Mouse (Mus musculus) cerebellum, postnatal 36 days (tissue): ENCODE results near the gene Lenep.
"Not testable (repeated sequence)": the region's sequence is repeated elsewhere in the genome, so short reads cannot be mapped to it uniquely, and the experiment has no call there.

Source experiments
- DNase-seq, 2 experiments: peaks; one replicate each; pipeline ENCODE4 v3.0.0; 2021 to 2022; ENCODE audit warnings: mixed read lengths in 2 of 2

The Lenep gene

DNA sequence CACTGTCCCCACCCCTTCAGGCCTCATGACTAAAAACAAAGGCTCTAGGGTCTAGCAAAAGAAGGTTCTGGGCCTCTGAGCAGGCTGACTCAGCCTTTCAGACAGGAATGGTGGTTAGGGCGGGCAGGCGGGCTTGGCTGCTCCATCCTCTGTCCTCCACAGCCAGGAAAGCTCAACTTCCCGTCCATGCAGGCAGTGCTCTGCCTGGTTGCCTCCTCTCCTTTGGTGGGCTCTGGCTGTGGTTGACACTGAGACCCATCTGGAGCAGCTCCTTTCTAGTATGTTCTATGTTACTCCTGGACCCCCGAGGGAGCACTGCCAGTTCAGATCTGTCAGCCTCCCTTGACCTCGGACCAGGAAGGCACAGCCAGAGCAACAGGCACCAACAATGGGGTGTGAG is at the start of gene Lenep:
Gene Lenep, minus strand, starts transcription at position 101 of the 400 bp plus-strand sequence.
- no peak for DNase-seq

DNA sequence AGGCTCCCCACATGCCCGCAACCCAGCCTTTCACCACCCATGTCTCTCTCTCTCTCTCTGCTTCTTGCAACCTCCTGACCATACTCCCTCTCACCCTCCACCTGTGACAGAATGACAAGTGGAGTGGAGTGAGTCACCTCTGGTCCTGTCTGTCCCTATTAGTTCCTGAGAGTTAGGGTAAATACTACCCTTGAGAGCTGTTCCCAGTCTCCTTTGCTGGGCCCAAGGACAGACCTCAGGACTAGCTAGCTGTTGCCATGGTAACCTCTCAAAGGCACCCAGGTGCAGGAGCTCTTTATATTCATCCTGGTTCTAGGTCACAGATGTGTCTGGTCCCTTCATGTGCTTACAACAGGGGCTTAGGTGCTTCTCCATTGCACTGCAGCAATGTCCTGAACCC is 49.3 kb upstream of the Lenep start:
- no peak for DNase-seq

DNA sequence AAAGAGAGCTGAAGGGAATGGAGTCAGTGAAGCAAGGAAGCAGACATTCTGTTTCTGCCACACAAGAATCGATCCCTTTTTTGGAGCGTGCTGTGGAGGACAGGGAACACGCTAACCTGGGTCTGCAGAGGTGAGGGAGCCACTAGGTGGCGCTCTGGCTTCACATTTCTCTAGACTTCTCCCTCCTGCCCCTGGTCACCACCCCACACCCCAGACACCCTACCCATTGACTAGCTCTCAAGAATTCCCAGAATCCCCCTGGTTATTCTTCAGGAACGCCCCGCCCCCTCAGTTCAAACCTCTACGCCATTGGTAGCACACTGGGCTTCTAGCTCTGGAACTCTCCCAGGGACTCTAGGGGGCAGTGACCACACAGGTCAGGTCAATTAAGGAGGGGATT is 46.9 kb upstream of the Lenep start:
- peak; percentile 79 to 81 for DNase-seq

DNA sequence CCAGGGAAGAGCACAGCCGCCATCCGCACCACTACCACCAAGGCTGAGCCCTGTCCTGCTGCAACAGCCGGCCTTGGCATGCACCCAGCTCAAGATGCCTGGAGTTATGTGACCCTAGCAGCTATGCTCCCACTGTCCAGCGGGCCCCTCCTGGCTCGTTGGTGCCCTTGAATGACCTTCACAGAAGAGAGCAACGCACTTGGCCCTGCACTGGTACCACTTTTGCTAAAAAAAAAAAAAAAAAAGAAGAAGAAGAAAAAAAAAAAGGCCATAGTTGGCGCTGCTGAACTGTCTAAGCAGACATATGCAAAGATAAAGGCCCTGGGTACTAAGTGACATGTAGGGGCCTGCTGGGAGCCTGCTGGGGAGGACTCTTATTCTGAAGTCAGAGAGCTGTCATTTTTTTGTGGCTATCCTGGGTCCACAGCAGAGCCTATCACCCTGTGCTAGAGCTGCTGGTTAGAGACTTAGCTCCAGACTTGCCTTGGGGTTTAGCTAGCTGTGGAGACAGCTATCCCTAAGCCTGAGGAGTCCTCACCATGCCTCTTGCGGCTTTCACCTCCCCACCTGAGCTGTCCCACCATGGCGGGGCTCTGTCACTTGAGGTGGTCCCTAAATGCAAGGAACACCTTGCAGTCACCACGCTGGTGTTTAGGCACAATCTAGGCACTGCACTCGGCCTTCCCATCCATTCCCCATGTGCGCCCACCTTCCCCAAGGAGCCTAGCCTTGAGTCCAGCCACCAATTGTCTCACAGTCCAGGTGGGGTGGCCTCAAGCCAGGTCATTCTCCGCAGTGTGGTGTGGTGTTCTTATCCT is 46.3 kb upstream of the Lenep start:
- peak; percentile 25 to 29 for DNase-seq

DNA sequence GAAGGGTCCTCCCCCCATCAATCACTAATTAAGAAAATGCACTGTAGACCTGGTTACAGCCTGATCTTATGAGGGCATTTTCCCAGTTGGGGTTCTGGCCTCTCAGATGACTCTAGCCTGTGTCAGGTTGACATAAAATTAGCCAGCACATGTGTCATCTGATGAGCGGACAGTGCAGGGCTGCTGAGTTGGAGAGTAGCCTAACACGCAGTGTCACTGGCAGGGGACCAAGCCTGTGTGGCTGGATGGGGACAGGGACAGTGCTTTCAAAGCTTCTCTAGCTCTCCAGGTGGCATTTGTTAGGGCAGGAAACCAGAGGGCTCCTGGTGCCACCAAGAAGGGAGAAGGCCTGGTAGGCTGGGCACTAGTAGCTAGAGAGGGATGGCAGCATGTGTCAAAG is 38.1 kb upstream of the Lenep start:
- no peak for DNase-seq

DNA sequence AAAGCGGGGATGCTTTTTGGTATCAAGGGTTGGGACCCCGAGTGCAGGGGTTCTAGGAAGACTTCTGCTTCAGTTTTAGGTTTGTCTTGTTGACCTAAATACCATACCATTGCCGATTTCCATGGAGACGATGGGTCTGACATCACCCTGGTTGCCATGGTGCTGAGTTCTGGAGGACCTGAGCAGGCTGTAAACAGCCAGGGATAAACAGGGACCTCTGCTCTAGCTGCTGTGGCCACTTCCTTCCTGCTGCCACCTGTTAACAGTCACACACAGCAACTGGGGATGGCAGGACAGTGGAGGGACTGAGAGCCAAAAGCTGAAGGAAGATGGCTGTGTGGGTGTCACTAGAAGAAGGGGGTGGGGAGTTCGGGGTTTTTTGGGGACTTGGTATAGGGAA is 34.7 kb upstream of the Lenep start:
- no peak for DNase-seq

DNA sequence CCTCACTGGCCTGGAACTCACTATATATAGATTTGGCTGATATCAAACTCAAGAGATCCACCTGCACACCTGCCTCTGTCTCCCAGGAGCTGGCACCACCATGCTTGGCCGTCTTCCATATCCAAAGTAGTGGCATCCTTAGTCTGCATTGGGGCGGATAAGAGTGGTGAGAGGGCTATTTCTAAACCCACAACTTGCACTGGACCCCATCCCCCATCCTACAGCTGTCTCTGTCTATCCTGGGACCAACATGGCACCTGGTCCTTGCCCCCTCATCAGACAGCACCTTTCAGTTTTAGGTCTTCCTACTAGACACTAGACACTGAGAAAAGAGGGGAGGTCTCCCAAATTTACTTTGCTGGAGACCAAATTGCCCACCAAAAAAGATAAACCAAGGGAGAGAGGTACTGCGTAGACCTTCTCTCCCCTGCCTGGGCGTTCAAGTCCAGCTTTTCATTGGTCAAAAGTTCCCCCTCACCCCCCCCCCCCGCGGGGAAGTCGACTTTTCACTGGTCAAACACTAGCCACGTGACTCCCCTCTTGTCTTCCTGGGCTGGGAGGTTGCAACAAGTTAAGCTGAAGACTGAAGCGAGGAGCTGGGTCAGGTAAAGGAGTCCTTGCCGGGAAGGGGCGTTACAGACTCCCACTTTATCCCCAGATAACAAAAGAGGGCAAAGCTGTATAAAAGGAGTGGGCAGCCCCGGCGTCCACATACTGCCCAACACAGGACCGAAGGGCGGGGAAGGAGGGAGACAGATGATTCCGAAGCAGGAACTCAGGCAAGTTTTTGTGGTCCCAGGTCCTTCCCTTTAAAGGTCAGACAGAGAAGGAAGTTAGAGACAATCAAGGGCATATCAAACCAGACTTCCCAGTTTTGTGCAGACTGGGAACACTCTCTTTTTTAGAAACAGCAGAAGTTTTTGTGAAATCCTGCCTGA is 33.9 kb upstream of the Lenep start, which contains the start of gene Pbxip1:
Gene Pbxip1, plus strand, starts transcription at position 531 of the 938 bp plus-strand sequence.
- DNase-seq: no peak

DNA sequence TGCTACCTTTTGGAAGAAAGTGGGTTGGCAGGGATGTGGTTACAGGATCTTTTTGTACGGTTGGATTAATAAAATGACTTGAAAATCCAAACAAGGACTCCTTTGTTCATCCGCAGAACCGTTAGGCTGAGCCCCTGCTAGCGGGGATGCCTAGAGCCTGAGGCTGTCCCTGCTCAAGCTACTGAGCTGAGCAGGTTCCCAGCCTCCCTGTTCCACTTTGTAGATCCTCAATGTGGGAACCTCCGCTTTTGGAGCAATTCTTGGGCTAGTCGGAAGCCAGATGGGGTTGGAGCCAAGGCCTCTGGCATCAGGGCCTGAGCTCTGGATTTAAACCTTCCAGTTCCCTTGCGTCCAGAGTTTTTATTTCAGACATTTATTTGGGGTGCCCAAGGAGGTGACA is 32.4 kb upstream of the Lenep start:
- no peak for DNase-seq

DNA sequence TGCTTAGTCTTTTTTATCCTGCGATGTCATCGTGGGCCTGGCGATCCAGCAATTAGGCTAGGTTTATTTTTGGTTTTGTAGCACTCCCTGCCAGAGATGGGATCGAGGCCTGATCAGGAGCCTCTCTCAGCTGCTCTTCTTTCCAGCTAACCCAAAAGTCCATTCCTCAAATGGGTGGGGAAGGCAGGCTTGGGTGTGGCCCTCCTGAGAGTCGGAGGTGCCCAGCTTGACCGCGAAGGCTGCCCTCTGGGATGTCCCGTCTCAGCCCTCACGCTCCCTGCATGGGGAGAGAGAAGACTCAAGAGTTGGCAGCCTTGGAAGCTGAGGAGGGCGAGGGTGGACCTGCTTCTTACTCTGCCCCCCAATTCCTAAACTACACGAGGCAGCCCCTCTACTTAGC is 31.9 kb upstream of the Lenep start:
- no peak for DNase-seq

DNA sequence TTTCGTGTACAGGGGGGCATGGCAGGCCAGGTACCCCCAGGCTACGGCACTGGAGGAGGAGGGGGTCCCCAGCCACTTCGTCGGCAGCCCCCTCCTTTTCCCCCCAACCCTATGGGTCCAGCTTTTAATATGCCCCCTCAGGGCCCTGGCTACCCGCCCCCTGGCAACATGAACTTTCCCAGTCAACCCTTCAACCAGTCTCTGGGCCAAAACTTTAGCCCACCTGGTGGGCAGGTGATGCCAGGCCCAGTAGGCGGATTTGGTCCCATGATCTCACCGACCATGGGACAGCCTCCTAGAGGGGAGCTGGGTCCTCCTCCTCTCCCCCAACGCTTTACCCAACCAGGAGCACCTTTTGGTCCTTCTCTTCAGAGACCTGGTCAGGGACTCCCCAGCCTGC is 30.0 kb upstream of the Lenep start:
- DNase-seq: no peak

DNA sequence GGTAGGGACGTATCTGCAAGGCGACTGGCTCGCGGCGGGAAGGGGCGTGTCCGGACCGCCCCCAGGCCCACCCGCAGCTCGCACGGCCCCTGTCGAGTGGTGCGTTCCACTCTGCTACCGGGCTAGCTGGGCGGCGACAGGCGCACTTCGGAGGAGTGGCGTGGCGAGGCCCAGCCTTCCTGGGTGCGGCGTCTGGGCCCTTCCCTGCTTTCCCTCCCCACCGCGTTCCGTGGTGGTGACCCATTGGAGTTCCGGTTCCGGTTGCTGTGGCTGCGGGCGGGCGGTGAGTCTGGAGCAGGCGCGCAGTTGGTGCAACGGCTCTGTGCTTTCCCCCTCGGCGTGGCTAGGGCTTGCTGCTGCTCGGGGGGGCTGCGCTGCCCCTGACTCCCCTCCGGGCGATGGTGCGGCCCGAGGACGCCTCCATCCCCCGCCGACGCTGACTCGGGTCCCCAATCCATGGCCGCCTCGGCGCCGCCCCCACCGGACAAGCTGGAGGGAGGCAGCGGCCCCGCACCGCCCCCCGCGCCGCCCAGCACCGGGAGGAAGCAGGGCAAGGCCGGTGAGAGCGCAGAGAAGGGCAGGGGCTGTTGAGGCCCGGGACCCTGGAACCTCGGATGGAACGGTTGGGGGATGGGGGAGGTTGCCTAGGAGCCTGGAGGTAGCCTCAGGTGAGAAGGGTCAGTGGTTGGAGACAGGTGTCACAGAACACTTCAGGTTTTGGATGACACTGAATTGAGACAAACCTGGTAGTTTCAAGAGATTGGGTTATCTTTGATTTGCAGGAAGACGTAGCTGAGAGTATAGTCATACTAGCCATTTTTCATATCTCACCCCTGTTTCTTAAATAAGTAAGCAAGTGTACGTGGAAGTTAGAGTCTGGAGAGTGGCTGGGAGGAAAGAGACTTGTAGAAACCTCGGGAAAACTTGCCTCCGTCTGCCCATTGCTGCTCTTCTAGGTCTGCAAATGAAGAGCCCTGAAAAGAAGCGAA is 27.9 kb upstream of the Lenep start, which contains the start of gene Pygo2:
Gene Pygo2, plus strand, starts transcription at position 44 of the 989 bp plus-strand sequence.
- peak; percentile 86 to 92 for DNase-seq

DNA sequence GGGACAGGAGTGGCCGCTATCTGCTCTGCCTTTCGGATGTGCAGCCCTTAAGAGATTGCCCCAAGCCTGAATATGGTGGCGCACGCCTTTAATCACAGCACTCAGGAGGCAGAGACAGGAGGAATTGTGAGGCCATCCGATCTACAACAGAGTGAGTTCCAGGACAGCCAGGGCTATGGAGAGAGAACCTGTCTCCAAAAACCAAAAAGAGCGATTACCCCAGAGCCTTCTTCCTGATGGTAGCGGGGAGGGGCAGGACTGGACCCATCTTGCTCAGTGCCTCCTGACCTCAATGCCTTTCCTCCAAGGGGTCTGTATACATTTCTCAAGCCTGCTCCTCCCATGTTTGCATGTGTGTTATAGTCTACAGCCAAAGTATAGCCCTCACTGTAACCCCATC is 26.4 kb upstream of the Lenep start:
- DNase-seq: not testable (repeated sequence)

DNA sequence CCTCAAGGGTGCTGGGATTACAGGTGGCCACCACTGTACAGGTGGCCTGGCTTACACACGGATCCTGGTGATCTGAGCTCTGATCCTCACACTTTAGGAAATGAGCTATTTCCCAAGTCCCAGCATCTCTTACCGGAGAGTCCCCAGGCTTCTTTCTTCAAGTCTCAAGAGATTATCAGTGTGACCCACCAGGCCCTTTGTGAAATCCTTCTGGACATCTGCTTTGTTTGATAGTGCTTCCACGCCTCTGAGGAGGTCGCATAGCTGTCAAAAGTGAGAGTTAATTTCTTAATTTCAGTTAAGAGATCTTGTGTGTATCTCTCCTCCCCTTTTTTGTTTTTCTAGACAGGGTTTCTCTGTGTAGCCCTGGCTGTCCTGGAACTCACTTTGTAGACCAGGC is 23.3 kb upstream of the Lenep start:
- no peak for DNase-seq

DNA sequence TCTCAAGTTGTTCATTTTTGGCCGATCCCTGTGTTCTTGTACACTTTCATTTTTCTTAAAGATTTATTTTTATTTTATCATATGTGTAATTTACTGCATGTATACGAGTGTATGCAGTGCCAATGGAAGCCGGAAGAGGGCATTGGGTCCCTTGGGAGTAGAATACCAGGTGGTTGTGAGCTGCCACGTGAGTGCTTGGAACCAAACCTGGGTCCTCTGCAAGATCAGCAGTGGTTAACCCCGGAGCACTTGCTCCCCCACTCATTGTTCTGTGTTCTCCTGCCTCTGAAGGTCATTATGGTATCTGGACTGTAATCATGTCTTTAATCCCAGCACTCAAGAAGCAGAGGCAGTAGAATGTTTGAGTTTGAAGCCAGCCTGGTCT is 22.5 kb upstream of the Lenep start:
- DNase-seq: no peak

DNA sequence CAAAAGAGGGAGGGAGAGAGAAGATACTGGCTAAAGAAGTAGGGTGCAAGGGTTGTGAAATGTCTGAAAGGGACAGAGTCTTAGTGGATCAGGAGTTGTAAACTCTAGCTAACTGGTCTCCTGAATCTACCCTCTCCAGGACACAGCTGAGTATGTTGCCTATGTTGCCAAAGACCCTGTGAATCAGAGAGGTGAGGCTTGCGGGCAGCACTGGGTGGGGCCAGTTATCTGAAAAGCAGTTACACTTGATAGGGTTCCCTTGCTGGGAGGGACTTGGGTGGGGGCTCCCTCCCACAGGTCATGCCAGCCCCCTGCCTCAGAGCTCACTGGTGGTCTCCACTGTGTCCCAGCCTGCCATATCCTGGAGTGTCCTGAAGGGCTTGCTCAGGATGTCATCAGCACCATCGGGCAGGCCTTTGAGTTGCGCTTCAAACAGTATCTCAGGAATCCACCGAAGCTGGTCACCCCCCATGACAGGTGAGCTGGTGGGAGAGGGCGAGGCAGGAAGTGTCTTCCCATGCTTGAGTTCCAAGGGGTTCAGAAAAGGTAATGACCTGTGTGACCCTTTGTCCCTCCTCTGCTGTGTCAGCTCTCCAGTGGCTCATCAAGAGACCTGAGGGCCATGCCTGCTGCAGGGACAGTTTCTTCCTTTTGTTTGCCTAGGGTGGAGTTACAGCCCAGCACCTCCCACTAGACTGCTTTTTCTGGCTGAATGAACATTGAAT is 22.0 kb upstream of the Lenep start:
- DNase-seq: no peak

DNA sequence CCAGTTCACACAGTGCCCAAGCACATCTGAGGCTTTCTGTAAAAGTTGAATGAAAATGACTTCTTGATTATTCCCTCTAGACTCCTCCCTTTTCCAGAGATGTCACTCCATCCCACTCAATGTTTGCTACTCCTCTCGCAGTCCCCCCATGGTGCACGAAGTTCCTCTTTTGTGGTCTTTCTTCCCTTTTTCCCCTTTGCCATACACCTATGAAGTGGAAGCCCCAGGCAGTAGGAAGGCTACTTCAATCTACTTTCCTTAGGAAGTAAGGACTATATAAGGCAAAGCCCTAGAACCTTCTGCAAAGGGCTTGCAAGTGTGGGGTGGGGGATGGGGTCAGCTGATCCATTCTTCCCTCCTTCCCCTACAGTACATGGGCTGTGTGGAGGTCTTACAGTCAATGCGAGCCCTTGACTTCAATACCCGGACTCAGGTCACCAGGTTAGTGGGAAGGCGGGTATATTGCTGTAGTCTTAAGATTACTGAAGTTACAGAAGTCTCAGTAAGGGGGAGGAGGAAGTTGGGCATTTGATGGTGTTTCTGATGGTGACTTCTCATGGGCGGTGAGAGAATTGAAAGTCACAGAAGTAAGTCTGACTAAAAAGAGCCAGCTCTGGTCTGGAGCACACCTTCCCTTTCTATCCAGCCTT is 20.1 kb upstream of the Lenep start:
- DNase-seq: no peak

DNA sequence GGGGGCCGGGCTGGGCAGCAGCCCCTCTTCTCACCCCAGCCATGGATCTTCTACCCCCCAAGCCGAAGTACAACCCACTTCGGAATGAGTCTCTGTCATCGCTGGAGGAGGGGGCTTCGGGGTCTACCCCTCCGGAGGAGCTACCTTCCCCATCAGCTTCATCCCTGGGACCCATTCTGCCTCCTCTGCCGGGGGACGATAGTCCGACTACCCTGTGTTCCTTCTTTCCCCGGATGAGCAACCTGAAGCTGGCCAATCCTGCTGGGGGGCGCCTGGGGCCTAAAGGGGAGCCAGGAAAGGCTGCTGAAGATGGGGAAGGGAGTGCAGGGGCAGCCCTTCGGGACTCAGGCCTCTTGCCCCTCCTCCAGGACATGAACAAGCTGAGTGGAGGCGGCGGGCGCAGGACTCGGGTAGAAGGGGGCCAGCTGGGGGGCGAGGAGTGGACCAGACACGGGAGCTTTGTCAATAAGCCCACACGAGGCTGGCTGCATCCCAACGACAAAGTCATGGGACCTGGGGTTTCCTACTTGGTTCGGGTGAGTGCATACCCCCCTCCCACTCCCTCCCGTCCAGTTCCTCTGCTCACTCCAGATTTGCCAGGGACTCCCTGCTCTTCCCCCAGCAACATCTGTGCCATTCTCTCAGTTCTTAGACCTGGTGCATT is 19.3 kb upstream of the Lenep start:
- DNase-seq: no peak

DNA sequence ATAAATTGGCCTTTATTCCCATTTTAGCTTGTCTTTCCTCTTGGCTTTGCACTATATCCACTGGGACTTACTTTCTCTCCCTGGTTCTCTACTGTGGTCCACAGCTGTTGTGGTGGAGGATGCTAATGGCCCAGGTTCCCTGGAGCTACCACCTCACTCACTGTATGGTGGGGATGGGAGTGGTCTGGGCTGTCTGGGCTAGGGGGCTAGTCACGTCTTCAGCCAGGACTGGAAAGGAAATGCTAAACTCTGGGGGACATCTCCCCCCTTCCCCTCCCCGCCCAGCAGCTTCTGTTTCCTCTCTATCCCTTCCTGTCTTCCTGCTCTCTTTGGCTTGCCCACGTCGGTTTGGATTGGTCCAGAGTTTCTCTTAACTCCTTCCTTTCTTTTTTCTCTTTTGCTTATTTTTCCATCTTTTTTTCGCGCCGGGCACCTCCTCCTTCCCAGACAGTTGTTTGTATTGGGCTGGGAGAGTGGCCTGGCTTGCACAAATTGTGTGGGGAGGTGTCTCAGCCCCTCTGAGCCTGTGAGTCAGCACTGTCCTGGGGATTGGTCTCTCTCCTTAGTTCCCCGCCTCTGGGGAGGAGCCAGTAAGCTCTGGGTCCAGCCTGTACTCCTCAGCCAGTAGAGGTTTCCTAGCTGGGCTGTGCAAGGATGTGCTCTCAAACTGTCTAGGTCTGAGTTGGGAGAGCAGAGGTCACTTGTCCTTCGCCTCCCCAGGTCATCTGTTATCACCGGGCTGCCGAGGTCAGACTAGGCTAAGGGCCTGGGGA is 18.6 kb upstream of the Lenep start:
- DNase-seq: peak; percentile 49 to 51

DNA sequence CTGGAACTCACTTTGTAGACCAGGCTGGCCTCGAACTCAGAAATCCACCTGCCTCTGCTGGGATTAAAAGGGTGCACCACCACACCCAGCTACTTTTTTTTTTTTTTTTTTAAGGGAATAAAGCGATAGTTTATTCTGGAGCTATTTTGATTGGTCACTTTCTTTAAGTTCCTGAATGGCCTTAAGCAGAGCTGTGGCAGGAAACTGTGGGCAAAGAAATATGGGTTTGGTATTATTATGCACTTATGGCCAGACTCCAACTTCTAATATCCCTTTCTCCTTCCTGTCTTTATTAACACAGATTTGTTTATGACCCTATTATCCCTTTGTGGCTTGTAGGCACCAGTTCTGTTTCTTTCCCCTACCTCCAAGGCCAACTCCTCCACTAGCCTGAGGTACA is 17.8 kb upstream of the Lenep start:
- no peak for DNase-seq

DNA sequence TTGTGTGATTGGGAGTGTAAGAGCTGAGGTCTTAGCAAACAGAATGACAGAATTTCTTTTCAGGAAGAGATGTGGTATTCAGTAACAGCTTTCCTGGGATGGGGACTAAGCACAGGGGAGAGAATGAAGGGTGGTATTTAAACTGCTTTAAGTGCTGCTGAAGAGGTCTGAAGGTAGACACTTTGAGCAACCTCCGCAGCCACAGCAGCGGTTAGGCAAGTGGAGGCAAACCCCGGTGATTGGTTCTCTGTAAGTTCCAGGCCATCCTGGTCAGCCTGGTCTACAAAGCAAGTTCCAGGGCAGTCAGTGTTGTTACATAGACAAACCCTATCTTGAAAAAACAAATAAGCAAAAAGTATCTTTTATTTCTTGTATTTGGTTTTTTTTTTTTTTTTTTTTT is 17.4 kb upstream of the Lenep start:
- no peak for DNase-seq
